Mouse (Mus musculus) c-Kit-positive CD71-positive TER-119-positive erythroid progenitor cells, embryonic 14.5 days (primary cell): ENCODE results near the gene Slc22a18.

ENCODE experiments used
- DNase-seq: peaks from one replicate; pipeline ENCODE4 v3.0.0-alpha.2; 2013; ENCODE audit warnings: low spot score

Gene Slc22a18

DNA sequence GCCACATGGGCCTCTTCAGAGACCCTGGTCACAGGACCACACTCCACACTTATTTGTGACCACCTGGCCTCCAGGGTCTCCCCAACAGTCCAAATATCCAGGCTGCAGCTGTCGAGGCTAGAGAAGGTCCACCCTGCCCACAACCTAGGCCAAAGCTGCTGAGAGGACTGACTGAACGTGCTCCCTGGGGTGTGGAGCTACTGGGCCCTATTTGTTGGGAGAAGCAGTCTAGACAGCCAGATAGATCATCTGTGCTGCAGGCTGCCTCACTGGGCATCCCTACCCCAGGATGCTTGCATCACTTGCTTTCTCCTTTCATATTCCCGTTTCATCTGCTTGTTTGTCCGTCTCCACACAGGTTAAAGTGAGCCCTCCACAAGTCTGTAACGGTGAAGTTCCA lies 11.0 kb upstream of the Slc22a18 start:
- no peak for DNase-seq

DNA sequence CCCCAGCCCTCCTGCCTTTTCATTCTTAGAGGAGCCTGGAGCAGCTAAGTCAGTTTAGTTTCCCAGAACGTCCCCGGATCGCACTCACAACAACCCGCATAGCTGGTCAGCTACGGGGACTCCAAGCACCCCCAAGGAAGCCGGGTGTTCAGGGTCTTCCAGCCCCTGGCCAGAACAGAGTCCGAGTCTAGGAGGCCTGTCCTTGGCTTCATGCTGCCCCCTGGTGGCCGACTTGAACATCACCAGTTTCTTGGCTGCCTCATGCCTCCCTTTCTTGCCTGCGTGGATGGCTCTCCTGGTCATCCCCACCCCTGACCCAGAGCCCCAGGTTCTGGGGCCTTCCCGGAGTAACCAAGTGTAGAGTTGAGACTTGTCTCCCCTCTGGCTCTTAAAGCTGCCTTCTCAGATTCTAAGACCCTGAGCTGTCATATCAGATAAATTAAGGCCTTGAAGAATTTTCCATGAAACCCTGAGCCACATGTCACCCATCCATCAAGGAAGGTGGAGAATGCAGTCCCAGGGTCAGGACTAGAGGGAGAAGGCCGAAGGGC lies 9.6 kb upstream of the Slc22a18 start:
- peak; percentile 62 for DNase-seq

DNA sequence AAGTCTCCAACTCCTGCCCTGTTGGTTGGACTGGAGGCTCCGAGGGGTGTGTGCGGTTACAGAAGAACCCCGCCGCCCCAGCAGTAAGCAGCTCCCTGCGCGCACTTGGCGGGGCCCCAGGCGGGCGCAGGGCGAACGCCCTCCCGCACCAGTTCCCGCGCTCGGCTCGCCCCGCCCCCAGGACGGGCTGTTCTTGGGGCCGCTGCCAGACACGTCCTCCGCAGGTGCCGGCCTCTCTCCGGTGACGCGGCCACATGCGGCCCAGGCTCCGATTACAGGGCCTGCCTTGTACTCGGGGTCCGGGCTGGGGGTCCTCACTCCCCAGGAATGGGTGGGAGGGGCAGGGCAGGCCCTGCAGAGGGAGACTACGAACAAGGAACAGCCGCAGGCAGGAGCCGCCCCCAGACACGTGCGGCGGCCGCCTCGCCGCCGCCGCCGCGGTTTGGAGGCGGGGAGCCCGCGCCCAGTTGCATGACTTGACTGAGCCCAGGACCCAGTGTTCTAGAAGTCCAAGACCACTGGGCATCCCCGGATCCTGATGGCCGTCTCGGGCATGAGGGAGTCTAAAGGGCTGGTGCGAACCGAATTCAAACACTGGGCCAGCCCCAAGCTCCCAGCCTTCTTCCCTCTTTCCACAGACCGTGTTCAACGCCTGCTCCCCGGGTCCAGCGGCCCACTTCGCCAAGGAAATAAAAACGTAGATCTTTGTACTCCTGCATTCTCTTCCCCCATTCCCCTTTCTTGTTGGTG lies 8.6 kb upstream of the Slc22a18 start:
- peak; percentile 34 for DNase-seq

DNA sequence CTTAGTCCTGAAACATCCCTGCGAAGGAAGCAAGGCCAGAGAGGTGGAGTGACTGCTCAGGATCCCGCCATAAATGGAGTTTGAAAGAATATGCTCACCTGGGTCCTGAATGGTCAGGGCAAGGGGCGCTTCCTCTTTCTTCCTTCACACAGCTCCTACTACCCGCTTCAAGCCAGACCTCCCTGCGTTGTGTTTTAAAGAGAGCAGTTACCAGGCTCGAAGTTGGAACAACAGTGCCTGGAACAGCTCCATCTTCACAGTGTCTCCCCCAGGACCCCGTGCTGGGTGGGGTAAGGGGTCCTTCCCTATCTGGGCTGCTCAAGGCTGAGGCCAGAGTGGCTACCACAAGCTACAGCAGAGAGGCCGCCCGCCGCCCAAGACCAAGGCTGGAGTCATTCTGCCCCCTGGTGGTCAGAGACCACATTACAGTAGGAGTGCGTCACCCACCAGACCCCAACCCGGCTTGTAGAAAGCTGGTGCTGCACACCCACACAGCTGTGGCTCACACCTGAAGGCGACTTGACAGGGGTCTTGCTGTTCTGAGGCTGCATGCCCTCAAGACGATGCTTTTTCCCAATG lies 7.3 kb upstream of the Slc22a18 start:
- DNase-seq: peak; percentile 55

DNA sequence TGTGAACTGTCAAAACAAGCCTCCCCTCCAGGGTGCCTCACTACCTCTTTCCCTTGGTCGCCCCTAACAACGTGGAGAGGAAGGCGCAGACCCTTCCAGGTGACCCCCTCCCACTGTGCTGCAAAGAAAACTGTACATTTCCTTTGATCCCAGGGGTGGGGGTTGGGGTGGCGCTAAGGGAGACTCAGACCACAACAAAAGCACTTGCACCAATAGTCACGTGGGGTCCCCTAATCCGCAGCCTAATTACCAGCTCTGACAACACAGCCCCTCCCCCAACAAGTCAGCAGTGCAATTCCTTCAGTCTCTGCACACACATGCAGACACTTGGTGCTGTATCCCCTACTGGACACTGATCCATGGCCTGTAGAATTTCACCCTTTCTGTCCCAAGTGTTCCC lies 5.8 kb upstream of the Slc22a18 start:
- no peak for DNase-seq

DNA sequence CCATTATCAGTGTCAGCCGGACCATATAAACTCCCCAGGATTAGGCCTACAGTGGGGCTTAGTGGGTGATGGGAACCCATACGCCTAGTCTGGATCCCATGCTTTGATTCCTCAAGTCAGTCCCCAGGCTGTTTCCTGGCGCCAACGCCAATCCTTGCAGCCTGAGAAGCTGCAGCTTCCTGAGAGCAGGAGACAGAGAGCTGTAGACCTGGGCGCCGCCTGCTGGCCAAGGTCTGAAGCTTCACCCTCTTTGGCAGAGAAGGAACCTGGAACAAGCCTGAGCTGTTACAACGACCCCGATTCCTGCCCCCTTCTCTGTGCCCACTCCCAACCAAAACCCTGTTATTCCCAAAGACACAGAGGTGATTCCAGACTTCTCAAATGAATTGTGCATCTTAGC lies 3.6 kb upstream of the Slc22a18 start:
- DNase-seq: peak; percentile 42

DNA sequence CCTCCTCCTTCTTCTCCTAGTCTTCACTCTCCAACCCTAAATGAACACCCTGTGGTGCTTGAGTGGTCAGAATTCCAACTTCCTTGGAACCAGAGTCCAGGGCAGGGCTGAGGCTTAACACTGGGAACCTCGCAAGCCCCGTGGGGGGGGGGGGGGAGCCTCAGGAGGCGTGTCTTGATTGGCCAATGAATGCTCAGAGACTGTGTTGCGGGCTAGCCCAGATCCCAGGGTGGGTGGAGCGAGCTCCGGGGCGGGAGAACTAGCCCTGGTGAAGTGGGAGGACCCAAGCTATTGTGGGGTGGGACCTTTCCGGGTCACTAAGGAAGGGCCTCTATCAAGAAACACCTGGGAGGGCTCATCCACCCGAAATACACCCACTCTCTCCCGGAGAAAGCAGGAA lies 1.3 kb downstream of the Slc22a18 start:
- DNase-seq: no peak

DNA sequence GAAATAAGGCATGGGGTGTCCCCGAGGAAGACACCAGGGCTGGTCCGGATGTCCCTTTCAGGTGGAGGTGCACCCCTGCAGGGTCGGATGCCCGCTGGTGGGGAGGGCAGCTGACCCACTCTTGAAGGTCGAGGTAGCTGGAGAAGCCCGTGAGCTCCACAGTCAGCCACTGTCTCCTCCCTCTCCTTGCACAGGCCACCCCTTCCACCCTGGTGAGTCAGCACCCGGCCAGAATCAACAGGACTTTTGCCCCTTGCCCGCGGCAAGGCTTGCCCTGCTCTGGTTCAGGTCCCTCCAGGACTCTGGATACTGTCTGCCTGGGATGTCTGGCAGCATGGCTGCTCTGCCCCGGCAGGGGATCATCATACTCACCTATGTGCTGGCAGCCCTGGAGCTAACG lies 2.3 kb downstream of the Slc22a18 start:
- DNase-seq: no peak

DNA sequence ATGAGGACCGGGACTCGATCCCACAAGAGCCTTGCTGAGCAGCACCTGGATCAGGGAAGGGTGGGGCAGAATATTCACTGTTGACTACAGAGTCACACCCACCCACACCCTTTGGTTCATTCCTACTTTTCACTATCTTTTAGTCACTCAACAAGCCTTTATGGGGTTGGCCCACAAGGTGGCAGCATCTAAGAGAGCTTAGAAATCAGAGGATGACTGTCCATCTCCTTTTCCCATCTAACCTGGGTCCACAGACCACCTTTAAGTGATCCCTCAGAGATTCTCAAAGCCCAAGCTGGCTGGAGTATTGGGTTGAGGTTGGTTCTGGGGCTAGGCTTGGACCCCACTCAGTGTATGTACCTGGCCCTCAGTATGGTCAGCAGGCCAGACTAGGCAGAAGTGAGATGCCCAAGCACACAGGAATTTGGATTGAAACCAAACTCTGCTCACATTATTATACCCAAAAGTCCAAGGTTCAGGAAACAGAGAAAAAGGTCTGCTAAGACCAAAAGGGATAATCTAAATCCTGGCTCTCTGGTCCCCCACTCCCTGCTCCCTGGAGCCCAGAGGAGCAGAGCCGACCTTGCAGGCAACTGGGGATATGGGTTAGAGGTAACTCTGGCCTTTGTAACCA lies 3.3 kb downstream of the Slc22a18 start:
- no peak for DNase-seq

DNA sequence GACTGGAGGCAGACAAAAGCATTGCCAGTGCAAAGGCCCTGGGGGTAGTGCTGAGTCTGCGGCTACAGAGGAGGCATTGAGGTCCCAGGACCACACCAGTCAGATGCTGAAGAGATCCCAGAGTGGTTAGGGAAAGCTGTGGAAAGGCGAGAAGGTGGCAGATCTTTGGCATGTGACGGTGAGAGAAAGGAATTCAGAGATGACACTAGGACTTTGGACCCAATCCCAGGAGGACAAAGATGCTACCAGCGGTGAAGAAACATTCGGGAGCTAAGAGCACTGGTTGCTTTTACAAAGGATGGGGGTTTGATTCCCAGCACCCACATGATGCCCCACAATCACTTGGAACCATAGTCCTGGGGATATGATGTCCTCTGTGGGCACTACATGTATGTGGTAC lies 4.3 kb downstream of the Slc22a18 start:
- no peak for DNase-seq

DNA sequence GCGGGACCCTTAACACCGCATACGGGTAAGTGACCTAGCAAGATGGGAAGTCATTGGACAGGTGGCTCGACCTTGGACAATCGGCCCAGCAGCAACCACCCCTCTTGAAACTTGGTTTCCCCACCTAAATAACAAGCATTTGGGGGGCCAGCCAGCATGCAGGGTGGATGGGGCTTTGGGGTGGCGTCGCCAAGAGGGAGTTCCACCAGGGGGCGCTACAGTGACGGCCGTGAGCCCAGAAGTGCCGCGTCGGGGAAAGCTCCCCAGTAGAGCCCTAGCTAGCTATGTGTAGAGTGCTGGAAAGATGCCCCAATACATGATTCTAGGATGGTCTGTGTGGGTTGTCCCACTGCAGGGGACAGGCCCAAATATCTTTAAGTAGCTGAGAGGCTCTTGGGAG lies 7.0 kb downstream of the Slc22a18 start:
- peak; percentile 57 for DNase-seq

DNA sequence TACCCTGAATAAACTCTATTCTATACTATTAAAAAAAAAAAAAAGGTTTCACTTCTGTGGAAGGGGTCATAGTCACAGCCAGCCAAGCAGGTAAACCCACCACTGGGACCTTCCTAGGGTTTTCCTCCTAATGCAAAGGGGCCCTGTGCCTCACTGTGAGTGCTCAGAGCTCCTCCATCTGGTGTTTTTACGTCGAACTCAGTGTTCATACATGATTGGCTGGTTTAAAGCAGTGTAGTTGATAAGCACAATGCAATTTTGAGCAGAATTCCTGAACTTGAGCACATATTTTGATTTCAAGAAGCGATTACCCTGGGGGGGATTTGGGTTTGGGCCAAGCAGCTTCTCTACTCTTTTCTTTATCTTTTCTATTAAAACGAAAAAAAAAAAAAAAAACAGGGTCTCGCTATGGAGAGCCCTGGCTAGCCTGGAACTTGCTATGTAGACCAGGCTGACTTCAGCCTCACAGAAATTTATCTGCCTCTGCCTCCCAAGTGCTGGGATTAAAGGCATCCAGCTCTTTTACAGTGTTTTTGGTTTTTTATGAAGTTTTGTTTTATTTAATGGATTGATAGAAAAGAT lies 8.4 kb downstream of the Slc22a18 start:
- no peak for DNase-seq

DNA sequence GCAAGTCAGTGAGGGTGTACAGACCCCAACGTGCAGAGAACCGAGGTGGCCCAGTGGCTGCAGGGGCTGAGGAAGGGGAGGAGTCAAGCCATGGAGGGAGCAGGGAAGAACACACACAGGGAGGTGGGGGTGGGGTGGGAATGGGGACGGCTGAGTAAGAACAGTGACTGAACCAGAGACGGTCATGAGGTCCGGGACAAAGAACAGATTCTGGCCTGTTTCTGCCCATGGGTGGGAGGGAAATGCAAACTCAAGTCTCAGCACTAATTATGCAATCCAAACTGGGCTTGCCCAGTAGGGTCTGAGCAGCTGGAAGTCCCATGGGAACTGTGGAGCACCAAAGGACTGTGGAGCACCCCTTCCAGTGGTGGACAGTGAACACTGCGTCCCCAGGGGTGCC lies 9.0 kb downstream of the Slc22a18 start:
- no peak for DNase-seq

DNA sequence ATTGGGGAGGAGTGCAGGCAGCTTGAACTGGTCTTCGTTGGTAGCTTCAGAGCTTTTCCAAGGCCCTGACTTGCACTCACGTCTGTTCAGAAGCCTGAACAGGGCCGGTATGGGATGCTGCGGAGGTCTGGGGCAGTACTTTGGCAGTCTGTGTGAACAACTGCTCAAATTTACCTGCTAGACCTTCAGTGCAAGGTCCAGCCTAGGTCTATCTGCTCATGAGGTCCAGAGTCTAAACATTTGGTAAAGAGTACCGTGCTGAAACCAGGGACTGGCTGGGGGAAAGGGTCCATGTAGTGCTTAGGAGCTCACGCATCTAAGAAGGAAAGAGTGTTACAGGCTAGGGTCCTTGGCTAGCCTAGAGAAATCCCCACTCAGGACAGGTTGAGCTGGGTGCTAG lies 16.2 kb downstream of the Slc22a18 start:
- DNase-seq: no peak

DNA sequence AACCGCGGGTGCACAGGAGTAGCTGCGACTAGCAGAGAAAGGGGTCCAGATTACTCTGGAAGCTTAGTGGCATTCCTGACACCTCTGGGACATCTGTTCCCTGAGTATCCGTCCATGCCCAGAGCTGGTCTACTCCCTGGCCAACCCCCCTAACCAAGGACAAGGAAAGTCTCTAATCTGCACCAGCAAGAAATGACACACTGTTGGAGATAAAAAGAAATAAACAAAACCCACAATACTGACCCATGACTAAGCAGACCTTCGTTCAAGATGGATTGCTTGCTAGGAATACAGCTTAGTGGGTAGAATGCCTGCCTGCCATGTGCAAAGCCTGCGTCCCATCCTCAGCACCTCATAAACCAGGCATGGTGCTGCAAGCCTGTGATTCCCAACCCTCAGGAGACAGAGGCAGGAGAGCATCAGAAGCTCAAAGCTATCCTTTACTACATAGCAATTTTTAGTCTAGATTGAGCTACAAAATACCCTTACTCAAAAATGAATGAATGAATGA lies 20.1 kb downstream of the Slc22a18 start:
- DNase-seq: no peak

DNA sequence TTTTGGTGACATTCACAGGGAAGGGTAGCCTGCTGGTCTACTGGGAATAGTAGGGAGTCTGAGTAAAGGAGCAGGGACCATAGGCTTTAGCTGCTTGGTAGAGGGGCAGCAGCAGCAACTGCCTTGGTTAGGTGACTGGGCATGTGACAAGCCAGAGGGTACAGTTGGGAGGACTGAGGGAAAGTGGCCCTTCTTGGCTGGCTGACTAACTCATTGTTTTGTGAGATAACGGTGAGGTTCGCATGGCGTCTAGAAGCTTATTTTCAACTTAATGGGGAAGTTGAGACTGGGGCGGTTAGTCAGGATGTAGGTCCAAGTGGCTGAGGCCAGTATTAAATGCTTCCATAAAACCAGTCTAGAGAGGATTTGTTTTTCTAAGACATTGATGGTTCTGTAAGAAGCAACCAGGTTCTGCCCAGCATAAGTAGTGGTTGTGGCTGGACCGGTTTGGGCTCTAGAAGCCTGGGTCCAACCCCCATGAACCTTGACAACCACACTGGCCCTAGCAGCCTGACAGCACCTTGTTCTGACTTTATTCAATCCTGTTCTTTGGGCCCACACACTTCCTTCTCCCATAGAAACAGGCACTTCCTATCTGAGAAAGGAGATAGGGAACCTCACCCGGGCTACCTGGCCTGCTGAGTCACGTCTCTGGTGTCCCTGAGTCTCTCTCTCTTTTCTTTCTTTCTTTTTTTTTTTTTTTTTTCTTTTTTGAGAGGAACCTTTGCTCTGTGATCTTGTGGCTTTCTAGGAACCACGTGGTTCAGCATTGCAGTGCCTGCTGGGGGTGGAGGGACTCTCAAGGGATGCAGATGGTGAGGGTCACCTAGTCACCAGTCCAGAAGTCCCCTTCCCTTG lies 21.8 kb downstream of the Slc22a18 start:
- DNase-seq: no peak

DNA sequence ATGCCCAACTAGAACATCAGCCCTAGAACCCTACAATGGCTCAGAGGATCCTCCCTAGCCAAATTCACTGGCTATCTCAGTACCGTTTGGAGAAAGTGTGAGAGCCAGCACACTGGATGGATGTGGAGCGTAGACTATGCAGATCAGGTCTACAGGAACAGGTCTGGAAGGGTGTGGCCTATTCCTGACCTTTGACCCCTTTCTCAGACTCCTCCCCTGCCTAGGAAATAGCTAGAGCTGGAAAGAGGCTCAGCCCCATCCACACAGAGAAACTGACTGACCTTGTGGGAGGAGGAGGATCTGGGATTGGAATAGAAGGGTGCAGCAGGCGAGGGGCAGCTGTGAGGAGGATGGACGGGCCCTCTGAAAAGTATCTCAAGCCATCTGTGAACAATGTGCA lies 25.0 kb downstream of the Slc22a18 start:
- DNase-seq: no peak

DNA sequence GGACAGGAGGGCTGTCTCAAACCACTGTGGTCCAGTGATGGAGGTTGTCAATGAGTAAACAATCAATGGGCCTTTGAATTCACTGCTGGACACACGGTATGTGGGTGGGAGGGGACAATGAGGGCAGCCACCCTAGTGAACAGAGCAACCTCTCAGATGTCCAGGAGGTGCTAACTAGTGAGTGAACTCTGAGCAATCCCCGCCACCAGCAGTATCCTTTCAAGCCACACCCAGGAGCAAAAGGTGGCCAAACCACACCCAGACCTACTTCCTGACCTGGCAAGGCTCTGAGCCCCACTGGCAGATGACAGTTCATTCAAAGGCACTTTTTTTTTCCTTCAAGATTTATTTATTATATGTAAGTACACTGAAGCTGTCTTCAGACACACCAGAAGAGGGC lies 27.4 kb downstream of the Slc22a18 start:
- DNase-seq: no peak

DNA sequence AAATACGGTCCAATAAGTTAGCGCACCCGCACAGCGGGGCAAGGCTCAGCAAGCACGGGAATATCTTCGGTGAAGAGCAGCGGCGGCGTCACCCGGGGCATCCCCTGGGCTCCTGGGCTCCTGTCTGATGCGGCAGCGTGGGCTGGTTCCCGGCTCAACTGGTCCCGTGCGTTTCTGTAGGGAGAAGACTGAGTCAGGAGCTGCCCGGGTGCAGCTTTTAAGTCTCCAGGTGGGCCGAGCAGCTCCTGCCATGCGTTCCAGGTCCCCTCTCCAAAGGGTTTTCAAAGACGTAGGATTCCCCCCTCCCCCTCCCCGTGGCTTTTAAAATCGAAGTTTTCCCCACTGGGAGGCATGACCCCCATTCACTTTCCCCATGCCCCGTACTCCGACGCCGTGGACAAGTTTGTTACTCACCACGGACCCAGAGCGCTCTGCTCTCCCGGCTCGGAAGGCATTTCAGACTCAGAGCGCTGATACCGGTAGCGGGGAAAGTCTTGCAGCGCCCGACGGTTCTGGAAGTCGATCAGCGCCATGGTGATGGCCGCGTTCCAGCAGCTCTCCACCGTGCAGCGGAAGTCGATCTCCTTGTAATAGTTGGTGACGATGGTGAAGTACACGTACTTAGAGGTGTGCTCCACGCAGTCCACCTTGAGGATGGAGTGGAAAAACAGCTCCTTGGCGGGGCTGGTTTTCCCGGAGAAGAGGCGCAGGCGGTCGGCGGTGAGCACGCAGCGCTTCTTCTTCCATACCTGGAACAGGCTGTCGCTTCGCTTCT lies 28.3 kb downstream of the Slc22a18 start:
- DNase-seq: no peak

DNA sequence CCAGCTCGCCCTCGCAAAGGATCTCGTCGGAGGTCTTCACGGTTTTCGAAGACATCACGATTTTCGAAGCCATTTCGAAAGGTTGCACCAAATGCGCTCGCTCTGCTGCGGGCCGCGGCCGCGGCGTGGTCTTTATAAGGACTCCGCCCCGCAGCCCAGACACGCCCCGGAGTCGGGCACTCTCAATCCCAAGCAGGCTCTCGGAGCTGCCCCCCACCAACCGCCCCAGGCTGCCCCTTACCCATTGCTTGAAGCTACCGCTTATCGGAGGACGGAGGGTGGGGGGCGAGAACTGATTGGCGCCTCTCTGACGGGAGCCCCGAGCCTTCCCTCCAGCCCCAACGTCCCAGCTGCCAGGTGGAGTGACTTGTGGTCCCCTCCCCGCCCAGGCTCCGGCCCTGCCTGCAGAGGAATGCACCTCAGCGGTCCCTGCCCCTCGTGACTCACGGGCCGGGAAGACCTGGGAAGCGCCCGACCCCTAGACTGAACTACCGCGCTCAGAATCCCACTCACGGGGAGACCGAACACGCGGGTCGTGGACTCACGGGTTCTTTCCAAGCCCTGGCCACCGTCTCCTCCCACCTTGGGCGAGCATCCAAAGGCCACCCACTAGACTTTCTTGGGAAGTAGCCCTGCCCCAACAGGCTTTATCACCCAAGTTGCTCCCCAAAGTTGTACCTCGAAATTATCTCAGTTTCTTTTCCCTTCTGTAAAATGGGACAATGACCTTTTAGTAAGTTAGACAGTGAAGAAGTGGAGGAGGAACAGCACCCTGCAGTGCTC lies 29.1 kb downstream of the Slc22a18 start, which contains the start of gene Phlda2:
TSS of gene Phlda2 (minus strand) at position 733 of the 783 bp plus-strand sequence.
- no peak for DNase-seq
